Mouse (Mus musculus): ENCODE results near the gene Rptor.

The Rptor gene

GRCm38 (mm10) chr11:119788488-119788887 is 185.8 kb downstream of the Rptor start:
- no peak for DNase-seq

GRCm38 (mm10) chr11:119788919-119789713 is 186.4 kb downstream of the Rptor start:
- DNase-seq, result no peak

- DNase-seq, result no peak
These were observed 189.3 kb downstream of the Rptor start for GRCm38 (mm10) chr11:119791923-119792564.

DNA sequence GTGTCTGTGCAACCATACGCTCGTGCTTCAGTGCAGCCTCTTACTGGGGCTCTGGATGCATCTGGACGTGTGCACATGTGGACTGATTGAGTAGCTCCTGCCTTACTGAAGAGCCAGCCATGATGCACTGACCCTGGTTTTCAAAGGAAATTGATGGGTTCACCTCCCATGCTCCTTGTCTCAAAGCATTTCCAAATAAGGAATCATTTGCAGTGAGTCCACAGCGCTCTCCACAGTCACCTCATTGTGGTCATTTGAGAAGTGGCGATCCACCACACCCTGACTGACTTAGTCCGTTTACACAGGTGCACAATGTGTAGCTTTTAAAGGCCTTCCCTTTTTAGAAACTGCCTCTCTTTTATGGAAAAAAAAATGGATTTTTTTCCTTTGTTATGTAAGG is 190.7 kb downstream of the Rptor start:
- DNase-seq, result no peak

- DNase-seq, result no peak
These were observed 191.3 kb downstream of the Rptor start for GRCm38 (mm10) chr11:119794020-119794419.

DNA sequence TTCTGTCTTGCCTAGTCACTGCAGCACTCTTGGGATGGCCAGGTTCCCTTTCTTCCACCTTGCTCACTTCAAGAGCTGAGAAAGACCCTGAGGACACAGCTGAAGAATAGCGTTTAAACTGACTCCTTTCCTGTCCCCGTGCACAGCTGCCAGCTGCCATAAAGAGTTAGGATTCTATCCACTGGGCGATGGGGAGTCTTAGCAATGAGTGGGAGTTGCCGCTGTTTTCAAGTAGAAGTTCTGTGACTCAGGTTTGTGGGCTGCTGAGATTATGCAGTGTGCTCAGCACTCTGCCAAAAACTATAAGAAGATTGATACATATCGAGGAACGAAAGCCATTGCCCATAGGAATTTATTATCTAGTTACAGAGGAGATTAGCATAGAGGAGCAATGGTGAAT is 192.0 kb downstream of the Rptor start:
- no peak for DNase-seq

DNA sequence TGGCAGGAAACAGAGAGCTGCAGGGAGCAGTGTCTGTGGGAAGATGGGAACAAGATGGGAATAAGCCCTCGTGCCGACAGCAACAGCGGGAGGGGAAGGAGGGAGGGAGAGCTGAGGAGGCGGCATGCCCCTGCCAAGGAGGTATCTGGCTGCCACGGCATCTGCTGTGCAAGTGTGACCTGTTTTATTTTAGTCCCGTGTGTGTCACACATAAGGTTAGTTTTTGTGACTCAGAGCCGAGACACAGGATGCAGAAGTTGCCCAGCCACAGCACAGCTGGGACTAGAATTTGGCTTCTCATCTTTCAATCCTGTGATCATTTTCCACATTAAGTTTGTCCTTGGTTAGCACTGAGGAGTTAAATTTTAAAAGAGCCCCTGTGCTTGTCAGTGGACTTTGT is 193.7 kb downstream of the Rptor start:
- peak; percentile 64 for DNase-seq

- DNase-seq, result no peak
These were observed 194.1 kb downstream of the Rptor start for GRCm38 (mm10) chr11:119796846-119797245.

DNA sequence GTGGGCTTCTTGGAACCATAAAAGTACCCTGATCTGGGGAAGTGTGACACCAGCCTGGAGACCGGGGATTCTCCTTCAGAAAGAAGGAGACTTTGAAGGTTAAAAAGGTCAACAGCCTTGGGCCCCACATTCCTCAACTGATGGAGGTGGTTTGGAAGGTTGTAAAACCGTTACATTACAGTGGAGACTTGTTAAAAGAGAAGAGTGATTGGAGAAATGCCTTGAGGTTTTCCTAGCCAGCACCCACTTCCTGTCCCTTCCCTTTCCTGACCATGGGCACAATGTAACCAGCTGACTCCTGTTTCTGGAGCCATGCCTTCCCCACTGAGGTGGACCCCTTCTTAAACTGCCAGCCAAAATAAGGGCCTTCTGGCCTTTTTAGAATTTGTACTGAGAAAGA is 196.8 kb downstream of the Rptor start:
- no peak for DNase-seq

DNA sequence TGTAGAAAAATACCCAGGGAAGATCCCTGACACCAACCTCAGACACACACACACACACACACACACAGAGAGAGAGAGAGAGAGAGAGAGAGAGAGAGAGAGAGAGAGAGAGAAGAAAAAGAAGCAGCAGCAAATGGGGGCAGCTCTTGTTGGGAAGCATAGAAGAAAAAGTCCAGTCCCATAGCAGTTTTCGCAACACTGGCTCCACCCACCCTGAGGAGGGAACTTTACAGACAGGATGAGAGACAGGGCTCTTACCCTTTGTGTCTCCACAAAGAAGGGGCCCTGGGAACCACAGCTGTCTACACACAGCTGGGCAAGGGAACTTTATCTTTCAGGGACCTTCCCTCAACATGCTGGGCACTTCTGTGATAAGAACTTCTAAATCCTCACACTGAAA is 199.2 kb downstream of the Rptor start:
- no peak for DNase-seq

- DNase-seq, result no peak
These were observed 200.2 kb downstream of the Rptor start for GRCm38 (mm10) chr11:119802947-119803346.

- no peak for DNase-seq
These were observed 201.7 kb downstream of the Rptor start for GRCm38 (mm10) chr11:119804392-119804791.

DNA sequence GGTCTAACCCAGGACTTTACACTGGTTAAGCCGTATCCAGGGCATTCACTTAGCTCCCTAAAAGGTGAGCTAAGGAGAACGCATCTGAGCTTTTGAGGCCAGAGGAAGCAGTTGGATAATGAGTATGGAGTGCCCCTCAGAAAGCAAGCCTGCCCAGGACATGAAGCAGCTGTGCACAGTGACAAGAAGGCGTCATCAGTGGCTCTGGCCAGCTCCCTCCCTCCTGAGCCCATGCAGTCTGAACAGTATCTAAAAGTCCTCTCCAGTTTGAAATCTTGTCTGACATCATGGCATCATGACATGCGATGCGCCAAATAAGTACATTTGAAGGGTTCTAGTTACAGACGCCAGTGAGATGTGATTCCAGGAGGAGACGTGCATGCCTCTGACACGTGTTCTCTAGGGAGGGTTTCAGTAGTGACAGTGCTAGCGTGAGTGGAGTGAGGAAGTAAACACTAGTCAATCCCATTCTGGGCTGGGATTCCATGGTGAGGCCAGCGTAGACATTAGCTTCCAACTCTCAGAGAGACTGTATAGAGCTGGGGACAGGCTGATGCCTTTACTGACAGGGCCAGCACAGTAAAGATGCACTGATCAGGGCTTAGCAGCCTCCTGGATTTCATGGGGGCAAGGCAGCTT is 202.5 kb downstream of the Rptor start:
- DNase-seq, result no peak

- DNase-seq, result no peak
These were observed 203.8 kb downstream of the Rptor start for GRCm38 (mm10) chr11:119806539-119806938.

DNA sequence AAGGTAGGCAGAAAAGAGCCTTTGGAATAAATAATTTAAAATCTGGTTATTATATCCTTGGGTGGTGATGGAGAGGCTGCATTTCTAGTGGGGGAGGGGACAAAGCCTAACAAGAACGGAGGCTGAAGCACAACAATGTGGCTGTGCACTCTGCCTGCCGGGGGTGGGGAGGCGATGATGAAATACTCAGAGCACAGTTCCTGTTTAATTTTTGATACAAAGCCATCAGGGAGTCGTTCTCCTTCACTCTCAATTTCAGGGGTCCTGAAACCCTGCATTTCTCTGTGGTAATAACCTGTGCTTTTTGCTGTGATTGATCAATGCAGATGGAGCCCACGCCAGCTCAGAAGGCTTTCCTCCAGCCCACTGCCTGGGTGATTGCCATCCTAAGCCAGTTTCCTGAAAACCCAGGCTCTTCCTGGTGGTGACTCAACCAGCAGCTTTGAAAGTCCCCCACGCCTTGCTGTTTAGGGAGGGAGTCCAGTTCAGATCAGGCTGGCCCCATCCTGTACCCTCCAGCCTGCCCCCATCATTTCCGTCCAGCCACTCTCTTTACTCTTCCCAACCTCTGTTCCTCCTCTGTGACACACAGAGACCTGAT is 204.8 kb downstream of the Rptor start:
- no peak for DNase-seq

GRCm38 (mm10) chr11:119808647-119809280 is 206.1 kb downstream of the Rptor start:
- DNase-seq, result no peak

GRCm38 (mm10) chr11:119809309-119809708 is 206.6 kb downstream of the Rptor start:
- no peak for DNase-seq

GRCm38 (mm10) chr11:119811022-119811421 is 208.3 kb downstream of the Rptor start:
- DNase-seq, result peak; percentile 30

DNA sequence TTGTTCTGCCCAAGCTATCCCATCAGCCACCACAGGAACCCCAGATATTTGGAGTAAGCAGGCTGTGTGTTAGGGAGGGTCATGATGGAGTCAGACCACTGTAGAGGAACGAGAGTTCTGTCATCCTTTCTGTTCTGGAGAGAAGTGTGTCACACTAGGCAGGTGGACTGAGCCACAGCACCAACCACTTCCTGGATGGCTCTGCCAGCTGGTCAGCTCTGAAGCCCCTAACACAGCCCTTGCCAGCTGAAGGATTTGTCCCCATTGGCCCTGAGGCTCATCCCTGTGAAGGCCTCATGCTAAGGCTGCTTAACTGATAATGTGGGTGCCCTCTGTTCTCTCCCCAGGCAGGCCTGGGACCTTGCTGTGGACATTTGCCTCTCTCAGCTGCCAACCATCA is 208.9 kb downstream of the Rptor start:
- DNase-seq, result no peak

GRCm38 (mm10) chr11:119812093-119812492 is 209.4 kb downstream of the Rptor start:
- no peak for DNase-seq

DNA sequence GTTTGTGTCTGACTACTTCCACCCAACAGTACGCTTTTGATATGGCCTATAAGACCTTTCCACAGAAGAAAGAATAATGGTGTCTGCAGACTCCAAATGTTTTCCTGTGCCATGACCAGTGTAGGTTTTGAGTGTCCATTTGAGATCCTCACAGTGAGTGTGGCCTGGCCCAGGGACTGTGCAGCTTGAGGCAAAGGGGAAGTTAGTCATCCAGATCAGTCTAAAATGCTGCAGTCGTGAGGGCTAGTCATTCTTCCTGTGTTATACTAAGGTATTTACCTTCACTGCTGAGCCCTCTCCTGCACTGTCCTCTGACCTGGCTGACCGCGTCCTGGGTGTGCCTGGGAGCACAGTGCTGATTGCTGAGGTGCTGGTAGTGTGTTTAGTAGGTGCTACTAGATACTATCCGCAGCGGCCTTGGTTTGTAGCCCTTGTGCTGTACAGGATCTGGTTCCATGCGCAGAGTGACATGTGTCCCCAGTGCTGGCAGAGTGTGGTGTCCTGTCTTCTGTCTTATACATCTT is 211.4 kb downstream of the Rptor start:
- DNase-seq, result no peak

- no peak for DNase-seq
These were observed 214.2 kb downstream of the Rptor start for GRCm38 (mm10) chr11:119816798-119817361.

All from right cerebral cortex, postnatal 14 days (tissue).